Mouse (Mus musculus): ENCODE measurements around the gene Fchsd2. TPM values are rescaled to one million over a fixed set of nuclear protein-coding genes. Genes with fewer than 3 reads are reported as not detected.

Fchsd2 gene
- polyA plus RNA-seq, 1 experiment from 2014 or later, result 21.9 TPM

DNA sequence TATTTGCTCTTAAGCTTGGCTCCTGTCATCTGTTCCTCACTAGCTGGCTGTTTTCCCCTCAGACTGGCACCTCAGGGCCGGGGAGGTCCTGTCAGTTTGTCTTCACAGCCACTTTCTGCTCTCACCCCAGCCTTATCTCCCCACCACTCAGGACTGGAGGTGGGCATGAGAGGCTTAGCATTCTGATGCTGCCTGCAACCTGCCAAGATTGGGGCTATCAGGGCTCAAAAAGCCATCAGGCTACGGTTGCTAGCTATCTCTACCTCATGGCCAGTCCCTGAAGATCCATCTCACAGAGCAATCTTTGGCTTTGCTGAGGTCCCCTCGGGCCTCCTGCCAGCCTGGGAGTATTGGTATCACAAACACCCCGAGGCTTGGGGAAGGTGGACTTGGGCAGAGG, 226.2 kb downstream of the Fchsd2 start:
- Histone ChIP-seq H3K9ac (no peak overlapping the region), H3K27me3 (no peaks in the 10 kb centered on the region; the same call in 1 of the 2 replicates), H3K36me3 (no peaks in the 10 kb centered on the region), H3K27ac (replicated peaks) (no peak overlapping the region), H3K4me3 (replicated peaks) (no peak overlapping the region), H3K4me1 (peaks cover 27% of the 10 kb centered on the region), H3K4me2 (replicated peaks) (no peak overlapping the region), H3K9me3 (replicated peaks) (no peaks in the 10 kb centered on the region)
- no peak for ATAC-seq (ENCODE audit: insufficient number of reproducible peaks, low FRiP score, low TSS enrichment, low read depth)
- 65% methylated on average over 4 of the region's 4 CpGs for WGBS

DNA sequence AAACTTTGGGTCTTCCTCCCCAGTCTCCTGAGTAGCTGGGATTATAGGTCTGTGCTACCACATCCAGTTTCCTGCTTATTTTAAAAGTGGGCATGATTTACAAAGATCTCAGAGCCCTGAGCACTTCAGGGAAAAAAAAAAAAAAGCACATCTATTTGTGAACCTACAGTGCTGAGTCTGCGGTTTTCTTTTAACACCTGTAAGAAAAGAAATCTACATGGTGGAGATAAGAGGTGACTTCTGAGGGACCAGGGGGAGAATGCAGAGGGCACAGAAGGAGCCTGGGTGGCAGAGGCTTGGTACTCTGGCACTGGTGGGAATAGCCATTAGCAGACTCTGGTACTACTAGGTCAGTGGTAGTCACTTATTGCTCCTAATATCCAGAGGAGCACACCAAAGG, 227.1 kb downstream of the Fchsd2 start:
- ATAC-seq (ENCODE audit: insufficient number of reproducible peaks, low FRiP score, low TSS enrichment, low read depth), result no peak
- no peak overlapping the region for H3K9ac ChIP-seq
- no peak overlapping the region for H3K4me2 ChIP-seq (replicated peaks)
- H3K4me1 ChIP-seq, result peaks cover 27% of the 10 kb centered on the region
- no peaks in the 10 kb centered on the region; the same call in 1 of the 2 replicates for H3K27me3 ChIP-seq
- no peak overlapping the region for H3K27ac ChIP-seq (replicated peaks)
- H3K9me3 ChIP-seq (replicated peaks), result no peaks in the 10 kb centered on the region
- no peak overlapping the region for H3K4me3 ChIP-seq (replicated peaks)
- no peaks in the 10 kb centered on the region for H3K36me3 ChIP-seq
- 93% methylated on average over 1 of the region's 1 CpGs for whole genome bisulfite sequencing

DNA sequence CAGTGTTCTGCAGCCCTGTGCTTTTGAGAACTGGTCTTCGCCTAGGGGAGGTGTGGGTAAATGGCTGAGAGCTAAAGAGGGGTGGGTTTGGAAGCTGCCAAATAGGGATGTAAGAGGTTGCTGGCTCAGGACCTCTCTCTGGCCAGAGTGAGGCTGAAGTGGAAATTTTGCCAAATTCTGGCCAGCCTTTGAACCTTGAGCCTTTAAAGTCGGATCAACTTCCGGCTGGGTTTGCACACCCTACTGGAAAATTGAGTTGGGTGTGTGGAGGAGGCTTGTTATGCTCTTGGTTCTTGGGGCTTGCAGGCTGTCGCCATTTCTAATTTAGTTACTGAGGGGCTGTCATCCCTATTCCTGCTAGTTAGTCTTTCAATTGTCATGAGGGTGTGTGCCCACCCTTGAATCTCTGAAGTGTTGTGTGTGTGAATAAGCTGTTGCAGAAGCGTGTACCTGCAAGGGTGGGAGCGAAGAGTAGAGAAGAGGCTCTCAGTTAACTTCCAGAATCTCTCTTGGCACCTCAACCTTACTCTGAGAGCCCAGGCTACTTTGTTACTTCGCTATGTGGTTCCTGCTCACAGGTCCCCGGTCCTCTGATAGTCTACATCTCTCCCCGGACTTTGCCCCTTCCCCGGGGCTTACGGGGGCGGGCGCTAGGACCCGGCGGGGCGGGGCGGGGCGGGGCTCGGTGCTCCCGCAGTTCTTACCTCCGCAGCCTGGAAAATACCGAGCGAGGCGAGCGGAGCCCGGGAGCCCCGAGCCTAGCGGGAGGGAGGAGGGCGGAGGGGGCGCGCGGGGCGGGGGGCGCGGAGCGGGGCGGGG, 227.9 kb downstream of the Fchsd2 start:
- ATAC-seq (ENCODE audit: insufficient number of reproducible peaks, low FRiP score, low TSS enrichment, low read depth), result peak; percentile 49

DNA sequence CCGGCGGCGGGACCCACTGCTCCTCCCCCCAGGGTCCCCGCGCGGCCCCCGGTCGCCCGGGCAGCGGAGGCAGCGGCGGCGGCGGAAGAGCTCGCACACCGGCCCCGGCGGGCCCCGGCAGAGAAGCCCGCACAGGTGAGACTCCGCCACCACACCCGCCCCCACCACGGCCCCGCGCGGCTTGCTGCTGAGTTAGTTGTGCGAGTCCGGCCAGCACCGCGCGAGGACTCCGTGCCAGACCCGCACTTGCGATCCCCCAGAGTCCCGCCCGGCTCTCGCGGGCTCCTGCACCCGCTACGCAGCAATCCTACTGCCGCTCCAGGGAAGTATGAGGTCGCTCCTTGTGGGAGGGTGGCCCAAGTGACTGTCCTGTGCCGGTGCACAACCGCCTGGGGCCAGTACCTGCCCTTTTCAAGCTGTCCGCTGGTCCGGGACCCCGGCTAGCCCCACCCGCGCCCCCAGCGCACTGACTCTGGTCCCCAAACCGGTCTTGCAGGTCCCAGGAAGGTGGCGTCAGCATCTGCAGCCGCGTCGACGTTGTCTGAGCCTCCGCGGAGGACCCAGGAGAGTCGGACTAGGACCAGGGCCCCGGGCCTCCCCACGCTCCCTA, 228.7 kb downstream of the Fchsd2 start:
- Histone ChIP-seq H3K9me3 (replicated peaks) (no peaks in the 10 kb centered on the region), H3K27ac (replicated peaks) (peak overlapping the region; percentile 80), H3K36me3 (no peaks in the 10 kb centered on the region), H3K27me3 (no peaks in the 10 kb centered on the region; the same call in 1 of the 2 replicates), H3K4me3 (replicated peaks) (peak overlapping the region; percentile 75), H3K4me1 (peaks cover 27% of the 10 kb centered on the region), H3K4me2 (replicated peaks) (peak overlapping the region; percentile 94), H3K9ac (peak overlapping the region; percentile 53)
- 2% methylated on average over 41 of the region's 61 CpGs for WGBS
- ATAC-seq (ENCODE audit: insufficient number of reproducible peaks, low FRiP score, low TSS enrichment, low read depth), result peak; percentile 53

More for the DNA sequence above, 227.9 kb downstream of the Fchsd2 start:
- Histone ChIP-seq H3K27me3 (no peaks in the 10 kb centered on the region; the same call in 1 of the 2 replicates), H3K4me3 (replicated peaks) (peak overlapping the region; percentile 75), H3K27ac (replicated peaks) (peak overlapping the region; percentile 80), H3K4me1 (peaks cover 27% of the 10 kb centered on the region), H3K4me2 (replicated peaks) (peak overlapping the region; percentile 94), H3K9me3 (replicated peaks) (no peaks in the 10 kb centered on the region), H3K36me3 (no peaks in the 10 kb centered on the region), H3K9ac (peak overlapping the region; percentile 53)
- 5% methylated on average over 21 of the region's 37 CpGs for WGBS

DNA sequence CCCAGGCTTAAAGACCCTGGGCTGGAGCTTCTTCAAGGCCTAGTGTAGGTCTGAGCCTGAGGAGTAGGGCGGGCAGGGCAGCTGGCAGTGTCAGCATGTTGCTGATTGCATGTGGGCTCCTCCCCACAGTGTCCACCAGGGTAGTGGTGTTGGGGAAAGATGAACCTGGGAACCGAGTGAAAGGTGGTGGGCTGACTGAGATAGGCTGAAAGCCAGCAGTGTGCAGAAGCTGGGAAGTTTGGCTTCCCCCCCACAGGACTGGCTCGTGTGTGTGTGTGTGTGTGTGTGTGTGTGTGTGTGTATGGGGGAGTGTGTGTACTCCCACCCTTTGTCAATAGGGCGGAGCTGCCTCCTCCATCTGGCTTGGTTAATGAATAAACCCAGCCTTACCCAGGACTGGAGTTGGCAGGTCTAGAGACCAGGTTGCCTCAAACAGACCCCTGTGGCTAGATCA, 230.5 kb downstream of the Fchsd2 start:
- no peak for ATAC-seq (ENCODE audit: insufficient number of reproducible peaks, low FRiP score, low TSS enrichment, low read depth)

DNA sequence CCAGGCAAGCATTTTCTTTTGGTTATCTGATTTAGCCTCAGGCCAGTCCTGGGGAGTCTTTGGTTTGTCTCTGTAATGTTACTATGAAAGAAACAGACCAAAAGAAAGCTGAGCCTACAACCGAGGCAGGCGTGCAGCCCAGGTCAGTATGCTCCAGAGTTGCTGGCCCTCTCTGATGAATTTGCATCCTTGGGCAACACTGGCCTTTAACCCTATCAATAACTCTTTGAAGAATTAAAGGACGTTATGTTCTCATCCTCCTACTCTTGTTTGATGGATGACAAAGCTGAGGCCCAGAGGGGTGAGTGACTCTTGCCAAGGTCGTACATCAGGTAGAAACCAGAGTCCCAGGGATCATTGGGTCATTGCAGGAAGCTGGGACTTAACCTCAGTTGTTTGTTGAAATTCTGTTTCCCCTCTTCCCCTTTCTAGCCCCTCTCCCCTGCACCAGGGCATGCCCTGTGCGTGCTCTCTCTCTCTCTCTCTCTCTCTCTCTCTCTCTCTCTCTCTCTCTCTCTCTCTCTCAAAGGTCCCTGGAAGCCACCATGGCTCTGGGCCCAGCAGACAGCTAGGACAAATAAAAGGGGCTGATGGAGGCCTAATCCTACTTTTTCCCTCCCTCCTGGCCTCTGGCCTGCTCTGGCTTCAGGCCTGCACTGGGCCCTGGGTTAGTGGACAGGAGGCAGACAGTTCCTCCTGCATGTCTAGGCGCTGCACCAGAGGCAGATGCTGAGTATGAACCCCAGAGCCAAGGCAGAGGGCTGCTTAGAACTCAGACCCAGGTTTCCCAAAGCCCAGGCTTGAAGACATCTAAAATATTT, 231.7 kb downstream of the Fchsd2 start:
- Histone ChIP-seq H3K27me3 (no peaks in the 10 kb centered on the region; the same call in 1 of the 2 replicates), H3K4me1 (peaks cover 40% of the 10 kb centered on the region), H3K4me2 (replicated peaks) (no peak overlapping the region), H3K9ac (no peak overlapping the region), H3K4me3 (replicated peaks) (no peak overlapping the region), H3K36me3 (no peaks in the 10 kb centered on the region), H3K9me3 (replicated peaks) (no peaks in the 10 kb centered on the region), H3K27ac (replicated peaks) (no peak overlapping the region)
- WGBS, result 63% methylated on average over 6 of the region's 6 CpGs
- no peak for ATAC-seq (ENCODE audit: insufficient number of reproducible peaks, low FRiP score, low TSS enrichment, low read depth)

More for the DNA sequence above, 230.5 kb downstream of the Fchsd2 start:
- Histone ChIP-seq H3K9ac (no peak overlapping the region), H3K4me2 (replicated peaks) (0 out of 2 replicates have a peak overlapping the region, but pooled peaks have one; percentile 94), H3K4me3 (replicated peaks) (0 out of 2 replicates have a peak overlapping the region, but pooled peaks have one; percentile 75), H3K27ac (replicated peaks) (no peak overlapping the region), H3K27me3 (no peaks in the 10 kb centered on the region; the same call in 1 of the 2 replicates), H3K9me3 (replicated peaks) (no peaks in the 10 kb centered on the region), H3K36me3 (no peaks in the 10 kb centered on the region), H3K4me1 (peaks cover 28% of the 10 kb centered on the region)
- WGBS, result 64% methylated on average over 4 of the region's 4 CpGs

DNA sequence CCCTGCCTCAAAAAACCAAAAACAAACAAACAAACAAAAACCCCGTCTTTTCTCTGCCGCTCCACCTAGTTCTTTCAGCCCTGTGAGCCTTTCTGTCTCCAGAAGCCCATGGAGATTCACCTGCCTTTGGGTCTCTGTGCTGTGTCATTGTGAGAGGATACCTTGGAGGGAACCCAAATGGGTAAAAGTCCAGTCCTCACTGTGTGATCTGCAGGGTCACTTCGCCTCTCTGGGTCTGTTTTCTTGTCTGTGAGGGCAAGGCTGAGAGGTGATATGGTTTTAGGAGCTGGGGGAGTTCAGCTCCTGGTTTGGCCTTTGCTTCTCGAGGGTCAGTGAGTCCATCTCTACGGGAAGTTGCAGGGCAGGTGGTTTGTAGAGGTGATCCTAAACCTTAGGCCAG, 233.3 kb downstream of the Fchsd2 start:
- H3K27ac ChIP-seq (replicated peaks), result no peak overlapping the region
- no peaks in the 10 kb centered on the region for H3K9me3 ChIP-seq (replicated peaks)
- ATAC-seq (ENCODE audit: insufficient number of reproducible peaks, low FRiP score, low TSS enrichment, low read depth), result no peak
- WGBS, result 81% methylated on average over 5 of the region's 5 CpGs
- no peaks in the 10 kb centered on the region; the same call in 1 of the 2 replicates for H3K27me3 ChIP-seq
- peaks cover 41% of the 10 kb centered on the region for H3K4me1 ChIP-seq
- H3K4me3 ChIP-seq (replicated peaks), result no peak overlapping the region
- no peaks in the 10 kb centered on the region for H3K36me3 ChIP-seq
- H3K9ac ChIP-seq, result no peak overlapping the region
- H3K4me2 ChIP-seq (replicated peaks), result no peak overlapping the region

DNA sequence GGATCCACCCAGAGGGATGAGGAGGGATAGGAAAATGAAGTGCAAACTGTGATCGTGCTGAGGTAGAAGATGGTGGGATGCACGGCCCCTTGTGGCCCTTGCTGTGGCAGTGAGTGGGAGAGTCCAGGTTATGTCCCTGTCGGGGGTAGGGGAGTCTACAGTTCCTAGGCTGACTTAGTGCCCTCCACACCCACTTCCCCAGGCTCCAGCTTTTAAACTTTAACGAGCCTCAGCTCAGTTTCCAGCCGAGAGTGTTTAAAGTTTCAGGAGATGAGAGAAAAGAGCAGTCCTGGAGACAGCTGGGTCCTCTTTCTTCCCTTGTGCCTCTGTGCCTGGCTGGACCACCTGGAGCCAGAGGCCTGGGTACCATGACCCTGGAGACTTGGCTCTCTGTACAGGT, 234.6 kb downstream of the Fchsd2 start:
- Histone ChIP-seq H3K4me2 (replicated peaks) (no peak overlapping the region), H3K27ac (replicated peaks) (no peak overlapping the region), H3K36me3 (no peaks in the 10 kb centered on the region), H3K9me3 (replicated peaks) (no peaks in the 10 kb centered on the region), H3K4me3 (replicated peaks) (no peak overlapping the region), H3K4me1 (peaks cover 30% of the 10 kb centered on the region), H3K27me3 (no peaks in the 10 kb centered on the region), H3K9ac (no peak overlapping the region)
- ATAC-seq (ENCODE audit: insufficient number of reproducible peaks, low FRiP score, low TSS enrichment, low read depth), result no peak
- 53% methylated on average over 5 of the region's 5 CpGs for WGBS

DNA sequence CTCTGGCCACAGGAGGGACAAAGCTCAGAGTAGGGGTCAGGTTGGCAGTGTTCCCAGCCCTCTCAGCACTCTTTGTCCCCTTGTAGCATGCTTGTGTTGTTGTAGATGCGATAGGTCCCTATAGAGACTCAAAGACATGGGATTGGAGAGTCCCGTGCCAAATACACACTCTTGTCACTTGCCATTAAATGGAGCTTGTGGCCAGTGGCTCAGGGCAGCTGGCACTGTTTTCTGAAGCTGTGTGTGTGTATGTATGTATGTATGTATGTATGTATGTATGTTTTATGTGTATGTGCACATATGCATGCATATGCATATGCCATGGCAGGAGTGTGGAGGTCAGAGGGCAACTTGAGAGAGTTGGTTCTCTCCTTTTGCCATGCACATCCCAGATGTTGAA, 235.1 kb downstream of the Fchsd2 start:
- H3K4me2 ChIP-seq (replicated peaks), result no peak overlapping the region
- H3K27ac ChIP-seq (replicated peaks), result no peak overlapping the region
- ATAC-seq (ENCODE audit: insufficient number of reproducible peaks, low FRiP score, low TSS enrichment, low read depth), result no peak
- WGBS, result 89% methylated on average over 2 of the region's 2 CpGs
- no peak overlapping the region for H3K4me3 ChIP-seq (replicated peaks)
- H3K9ac ChIP-seq, result no peak overlapping the region
- H3K9me3 ChIP-seq (replicated peaks), result no peaks in the 10 kb centered on the region
- H3K27me3 ChIP-seq, result no peaks in the 10 kb centered on the region
- peaks cover 29% of the 10 kb centered on the region for H3K4me1 ChIP-seq
- no peaks in the 10 kb centered on the region for H3K36me3 ChIP-seq

DNA sequence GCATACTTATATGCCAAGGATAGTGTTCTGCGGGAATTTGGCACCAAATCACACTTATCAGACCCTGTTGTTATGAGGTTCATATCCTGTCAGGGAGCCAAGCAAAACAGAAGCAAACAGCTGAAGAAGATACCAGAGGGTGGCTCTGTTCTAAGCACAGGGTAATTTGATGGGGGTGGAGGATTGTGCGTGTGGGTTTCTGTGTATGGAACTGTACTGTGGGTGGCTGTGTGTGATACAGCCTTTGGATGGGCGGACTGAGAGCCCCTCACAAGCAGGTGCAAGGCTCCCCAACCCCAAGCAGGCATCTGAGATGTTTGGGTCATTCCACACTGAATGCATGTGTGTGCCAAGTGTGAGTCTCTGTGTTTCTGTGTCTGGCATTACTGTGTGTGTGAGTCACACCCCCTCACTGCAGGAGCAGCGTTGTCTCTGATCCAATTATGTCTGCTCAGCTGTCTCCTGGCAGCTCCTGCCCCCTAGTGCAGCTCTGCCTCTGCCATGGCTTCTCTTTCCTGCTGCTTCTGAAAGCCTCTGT, 236.0 kb downstream of the Fchsd2 start:
- Histone ChIP-seq H3K27ac (replicated peaks) (no peak overlapping the region), H3K9me3 (replicated peaks) (no peaks in the 10 kb centered on the region), H3K4me2 (replicated peaks) (no peak overlapping the region), H3K9ac (no peak overlapping the region), H3K36me3 (no peaks in the 10 kb centered on the region), H3K4me1 (peaks cover 23% of the 10 kb centered on the region), H3K4me3 (replicated peaks) (no peak overlapping the region), H3K27me3 (no peaks in the 10 kb centered on the region)
- peak; percentile 67 for ATAC-seq (ENCODE audit: insufficient number of reproducible peaks, low FRiP score, low TSS enrichment, low read depth)
- 63% methylated on average over 4 of the region's 4 CpGs for WGBS

DNA sequence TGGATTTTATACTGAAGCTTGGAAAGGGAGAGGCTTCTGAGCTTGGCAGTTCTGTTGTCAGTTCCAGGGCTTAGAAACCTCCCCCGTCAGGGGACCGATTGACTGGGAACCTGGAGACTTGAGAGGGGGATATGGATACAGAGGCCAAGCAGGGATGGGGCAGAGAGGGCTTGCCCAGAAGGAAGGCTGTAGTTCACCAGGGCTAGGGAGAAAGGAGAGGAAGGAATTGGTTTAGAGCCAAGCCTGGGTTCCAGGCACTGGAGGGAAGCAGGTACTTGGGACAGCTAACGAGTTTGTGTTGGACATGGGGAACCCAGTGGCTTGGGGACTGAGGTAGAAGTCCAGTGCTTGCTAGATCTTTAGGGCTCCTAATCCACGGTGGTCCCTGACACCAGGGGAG, 236.9 kb downstream of the Fchsd2 start:
- no peaks in the 10 kb centered on the region for H3K9me3 ChIP-seq (replicated peaks)
- H3K4me3 ChIP-seq (replicated peaks), result no peak overlapping the region
- H3K9ac ChIP-seq, result no peak overlapping the region
- H3K27me3 ChIP-seq, result no peaks in the 10 kb centered on the region
- no peaks in the 10 kb centered on the region for H3K36me3 ChIP-seq
- peaks cover 23% of the 10 kb centered on the region for H3K4me1 ChIP-seq
- 77% methylated on average over 4 of the region's 4 CpGs for WGBS
- H3K4me2 ChIP-seq (replicated peaks), result no peak overlapping the region
- no peak for ATAC-seq (ENCODE audit: insufficient number of reproducible peaks, low FRiP score, low TSS enrichment, low read depth)
- no peak overlapping the region for H3K27ac ChIP-seq (replicated peaks)

Measured in embryonic facial prominence, embryonic 15.5 days (tissue).